Mouse (Mus musculus) bone marrow macrophage, adult 2 months (primary cell): ENCODE measurements at regions not wholly inside any gene's neighbourhood (a gene's known extent, or its start where the extent isn't known, plus 50 kb on each side); places are given as distances from the start of the nearest gene placed in this dataset.

Source experiments
- CTCF ChIP-seq: IDR thresholded peaks from 2 replicates; pipeline ENCODE4 v1.5.1; 2012; ENCODE audit warnings: low read depth, mild to moderate bottlenecking, low read length, moderate library complexity
- POLR2A ChIP-seq: IDR thresholded peaks from 2 replicates; pipeline ENCODE4 v1.6.1; 2012; ENCODE audit warnings: mild to moderate bottlenecking, low read depth, low read length, borderline replicate concordance

GRCm38 (mm10) chr1:185650926-185651325, 196.3 kb downstream of the Slc30a10 start:
- TF ChIP-seq POLR2A (no peak), CTCF (no peak)
